Mouse (Mus musculus) left cerebral cortex, adult 9 months (tissue): ENCODE measurements around the gene Syt10.
"Not testable (repeated sequence)": the region's sequence is repeated elsewhere in the genome, so short reads cannot be mapped to it uniquely, and the experiment has no call there.

Experiments
- DNase-seq, 2 experiments: peaks; one replicate each; pipeline ENCODE4 v3.0.0; 2022; ENCODE audit warnings: low spot score in 2 of 2

Gene Syt10

GRCm38 (mm10) chr15:89841364-89842017 lies at the start of gene Syt10:
Gene Syt10 (minus strand): TSS chr15:89841860.
- peak; percentile 3 to 25 for DNase-seq

- no peak for DNase-seq
Observed at GRCm38 (mm10) chr15:89883799-89884198, 42.1 kb upstream of the Syt10 start.

GRCm38 (mm10) chr15:89878981-89879380 lies 37.3 kb upstream of the Syt10 start:
- no peak for DNase-seq

- no peak for DNase-seq
Observed at GRCm38 (mm10) chr15:89816098-89816497, 25.6 kb downstream of the Syt10 start.

GRCm38 (mm10) chr15:89804478-89804877 lies 37.2 kb downstream of the Syt10 start:
- peak in 1 of 2 experiments; percentile 3 for DNase-seq

GRCm38 (mm10) chr15:89779928-89780327 lies 61.7 kb downstream of the Syt10 start:
- no peak for DNase-seq

GRCm38 (mm10) chr15:89766016-89766415 lies 75.6 kb downstream of the Syt10 start:
- DNase-seq, result not testable (repeated sequence)

GRCm38 (mm10) chr15:89733611-89734010 lies 108.0 kb downstream of the Syt10 start:
- peak; percentile 4 to 32 for DNase-seq
